Mouse (Mus musculus) limb, embryonic 11.5 days (tissue): Measurements from ENCODE around the gene Tln2. TPM values are rescaled to one million over a fixed set of nuclear protein-coding genes. Genes with fewer than 3 reads are reported as not detected.

Experiments
- ATAC-seq: fragments of 200-750 bp; cut with Nextera tagmentation; 2 replicates; pipeline ENCODE4 v1.8.0; 2017; ENCODE audit warnings: low read depth; ENCODE audit not compliant: insufficient number of reproducible peaks, low FRiP score, low TSS enrichment
- DNase-seq: peaks from one replicate; pipeline ENCODE4 v3.0.0-alpha.2; 2015; ENCODE audit warnings: low spot score
- H3K27ac ChIP-seq: fragments of 300-500 bp; sonication (generic); replicated peaks from 2 replicates; pipeline ENCODE4 v1.5.1; 2014; ENCODE audit warnings: low read depth, mild to moderate bottlenecking, low read length
- H3K27me3 ChIP-seq: fragments of 300-500 bp; sonication (generic); 2 replicates; pipeline ENCODE4 v1.6.1; 2014; ENCODE audit warnings: mild to moderate bottlenecking, low read length, mixed read lengths; ENCODE audit not compliant: control insufficient read depth, insufficient read depth
- H3K36me3 ChIP-seq: fragments of 300-500 bp; sonication (generic); 2 replicates; pipeline ENCODE4 v1.6.1; 2014; ENCODE audit warnings: mild to moderate bottlenecking, low read length, moderate library complexity, mixed read lengths; ENCODE audit not compliant: control insufficient read depth, insufficient read depth
- H3K4me1 ChIP-seq: fragments of 300-500 bp; sonication (generic); 2 replicates; pipeline ENCODE4 v1.6.1; 2014; ENCODE audit warnings: low read length, mixed read lengths; ENCODE audit not compliant: control insufficient read depth, insufficient read depth
- H3K4me2 ChIP-seq: fragments of 300-500 bp; sonication (generic); 2 replicates; pipeline ENCODE4 v1.6.1; 2014; ENCODE audit warnings: low read depth, mild to moderate bottlenecking, moderate library complexity; ENCODE audit not compliant: severe bottlenecking
- H3K4me3 ChIP-seq: fragments of 300-500 bp; sonication (generic); 2 replicates; pipeline ENCODE4 v1.5.1; 2014; ENCODE audit warnings: low read depth, low read length
- H3K9ac ChIP-seq: fragments of 300-500 bp; sonication (generic); 2 replicates; pipeline ENCODE4 v1.6.1; 2014; ENCODE audit warnings: mild to moderate bottlenecking, low read length
- H3K9me3 ChIP-seq: fragments of 300-500 bp; sonication (generic); 2 replicates; pipeline ENCODE4 v1.6.1; 2016; ENCODE audit warnings: low read length; ENCODE audit not compliant: control insufficient read depth
- WGBS: fragments of 180-500 bp; shearing (Covaris S2); extraction: QIAGEN DNeasy Blood & Tissue Kit; methylation state at CpG from one replicate; pipeline ENCODE4 v1.1.7; 2014; 5-methylcytosine and 5-hydroxymethylcytosine counted together
- polyA plus RNA-seq: library from polyadenylated mRNA; unstranded; fragments of >200 nt; fragmentation: Nextera tagmentation; extraction: Ambion mirVana; gene quantifications from 2 replicates; pipeline ENCODE4 v1.2.1, GENCODE M21; 2014

Tln2 gene
- polyA plus RNA-seq, 1 experiment from 2014 or later: 28.2 TPM

GRCm38 (mm10) chr9:67541948-67542347 lies 17.6 kb downstream of the Tln2 start:
- Histone ChIP-seq H3K4me3 (no peak overlapping the region), H3K9ac (no peak overlapping the region), H3K4me1 (no peaks in the 10 kb centered on the region), H3K9me3 (no peaks in the 10 kb centered on the region), H3K36me3 (no peaks in the 10 kb centered on the region), H3K4me2 (no peak overlapping the region), H3K27me3 (no peaks in the 10 kb centered on the region), H3K27ac (no peak overlapping the region)
- ATAC-seq (no peak), DNase-seq (no peak)
- whole genome bisulfite sequencing: 77% methylated on average over 8 of the region's 8 CpGs

- no peak overlapping the region for H3K27ac ChIP-seq
- H3K4me1 ChIP-seq: no peaks in the 10 kb centered on the region
- peak; percentile 13; the same call in 1 of the 2 replicates for ATAC-seq
- H3K4me2 ChIP-seq: no peak overlapping the region
- WGBS: 68% methylated on average over 17 of the region's 17 CpGs
- no peaks in the 10 kb centered on the region for H3K27me3 ChIP-seq
- no peak for DNase-seq
- no peaks in the 10 kb centered on the region for H3K9me3 ChIP-seq
- no peak overlapping the region for H3K9ac ChIP-seq
- no peaks in the 10 kb centered on the region for H3K36me3 ChIP-seq
- H3K4me3 ChIP-seq: no peak overlapping the region
These were observed 19.5 kb downstream of the Tln2 start for GRCm38 (mm10) chr9:67539776-67540706.

- ATAC-seq (no peak), DNase-seq (no peak)
- 88% methylated on average over 7 of the region's 7 CpGs for WGBS
- no peaks in the 10 kb centered on the region for H3K36me3 ChIP-seq
- H3K4me3 ChIP-seq: no peak overlapping the region
- no peaks in the 10 kb centered on the region for H3K27me3 ChIP-seq
- no peak overlapping the region for H3K9ac ChIP-seq
- H3K27ac ChIP-seq: no peak overlapping the region
- H3K4me1 ChIP-seq: 0 out of 2 replicates have a peak, but pooled peaks cover 2% of the 10 kb centered on the region
- no peak overlapping the region for H3K4me2 ChIP-seq
- H3K9me3 ChIP-seq: no peaks in the 10 kb centered on the region
These were observed 25.1 kb downstream of the Tln2 start for GRCm38 (mm10) chr9:67534420-67534819.

- Histone ChIP-seq H3K9me3 (no peaks in the 10 kb centered on the region), H3K27ac (no peak overlapping the region), H3K9ac (no peak overlapping the region), H3K4me3 (no peak overlapping the region), H3K36me3 (no peaks in the 10 kb centered on the region), H3K4me1 (0 out of 2 replicates have a peak, but pooled peaks cover 2% of the 10 kb centered on the region), H3K27me3 (no peaks in the 10 kb centered on the region), H3K4me2 (no peak overlapping the region)
- ATAC-seq: no peak
- 66% methylated on average over 5 of the region's 5 CpGs for WGBS
- no peak for DNase-seq
These were observed 26.2 kb downstream of the Tln2 start for GRCm38 (mm10) chr9:67533260-67533659.

- 85% methylated on average over 1 of the region's 1 CpGs for WGBS
- Histone ChIP-seq H3K4me1 (0 out of 2 replicates have a peak, but pooled peaks cover 2% of the 10 kb centered on the region), H3K27me3 (no peaks in the 10 kb centered on the region), H3K36me3 (no peaks in the 10 kb centered on the region), H3K4me2 (no peak overlapping the region), H3K9me3 (no peaks in the 10 kb centered on the region), H3K9ac (no peak overlapping the region), H3K27ac (no peak overlapping the region), H3K4me3 (no peak overlapping the region)
- no peak for ATAC-seq
- no peak for DNase-seq
These were observed 26.9 kb downstream of the Tln2 start for GRCm38 (mm10) chr9:67532631-67533030.

- Histone ChIP-seq H3K27ac (no peak overlapping the region), H3K36me3 (no peaks in the 10 kb centered on the region), H3K4me2 (no peak overlapping the region), H3K9me3 (no peaks in the 10 kb centered on the region), H3K4me1 (0 out of 2 replicates have a peak, but pooled peaks cover 2% of the 10 kb centered on the region), H3K4me3 (no peak overlapping the region), H3K9ac (no peak overlapping the region), H3K27me3 (no peaks in the 10 kb centered on the region)
- ATAC-seq (no peak), DNase-seq (no peak)
- 73% methylated on average over 5 of the region's 5 CpGs for WGBS
These were observed 29.9 kb downstream of the Tln2 start for GRCm38 (mm10) chr9:67529600-67529999.

GRCm38 (mm10) chr9:67527726-67528125 lies 31.8 kb downstream of the Tln2 start:
- 85% methylated on average over 2 of the region's 2 CpGs for WGBS
- Histone ChIP-seq H3K4me1 (no peaks in the 10 kb centered on the region), H3K9ac (no peak overlapping the region), H3K4me2 (no peak overlapping the region), H3K27me3 (no peaks in the 10 kb centered on the region), H3K27ac (no peak overlapping the region), H3K9me3 (no peaks in the 10 kb centered on the region), H3K4me3 (no peak overlapping the region), H3K36me3 (no peaks in the 10 kb centered on the region)
- no peak for DNase-seq
- ATAC-seq: no peak

GRCm38 (mm10) chr9:67521736-67522135 lies 37.8 kb downstream of the Tln2 start:
- Histone ChIP-seq H3K36me3 (no peaks in the 10 kb centered on the region), H3K4me2 (no peak overlapping the region), H3K9me3 (no peaks in the 10 kb centered on the region), H3K27ac (no peak overlapping the region), H3K4me1 (no peaks in the 10 kb centered on the region), H3K4me3 (no peak overlapping the region), H3K9ac (no peak overlapping the region), H3K27me3 (no peaks in the 10 kb centered on the region)
- ATAC-seq (no peak), DNase-seq (no peak)
- WGBS: 64% methylated on average over 4 of the region's 4 CpGs
